Mouse (Mus musculus): ENCODE data around the gene Epas1. TPM values are rescaled to one million over a fixed set of nuclear protein-coding genes. Genes with fewer than 3 reads are reported as not detected.

The Epas1 gene
- polyA plus RNA-seq (2016; fragmentation: Nextera tagmentation; extraction: Ambion mirVana) = 2.8 and 3.3 TPM in 2 replicates

DNA sequence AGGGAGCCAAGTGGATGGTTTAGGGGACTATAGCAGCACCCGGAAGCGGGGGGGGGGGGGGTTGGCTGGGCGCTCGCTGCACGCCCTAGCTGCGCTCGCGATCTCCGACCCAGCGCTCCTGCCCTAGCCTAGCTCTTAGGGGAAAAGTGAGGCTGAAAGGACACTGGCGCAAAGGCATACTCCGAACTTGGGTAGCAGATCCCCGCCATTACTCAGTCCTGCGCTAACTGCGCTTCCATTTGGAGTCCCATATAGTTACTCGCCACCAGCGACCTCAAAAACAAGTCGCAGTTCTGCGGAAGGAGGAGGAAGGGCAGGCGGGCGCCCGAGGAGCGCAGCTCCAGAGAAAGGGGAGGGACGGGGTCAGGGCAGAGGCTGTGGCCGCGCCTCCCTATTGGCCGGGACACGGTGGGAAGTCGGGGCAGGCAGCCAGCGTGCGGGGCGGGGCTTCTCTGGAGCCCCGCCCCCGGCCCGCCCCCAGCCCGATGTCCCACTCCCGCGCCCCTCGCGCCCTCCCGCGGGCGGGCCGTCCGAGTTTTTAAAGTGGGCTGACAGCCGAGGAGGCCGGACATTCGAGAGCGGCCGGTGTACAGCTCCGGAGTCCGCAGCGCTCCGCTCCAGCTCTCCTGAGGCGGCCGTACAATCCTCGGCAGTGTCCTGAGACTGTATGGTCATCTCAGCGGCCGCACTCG, at the start of gene Epas1:
Gene Epas1 (plus strand): TSS at position 571 of the 692 bp plus-strand sequence.
- Histone ChIP-seq H3K27me3 (peaks cover 82% of the 10 kb centered on the region), H3K27ac (no peak within 1 kb of the TSS)
- peak; percentile 96 for ATAC-seq (ENCODE audit: low FRiP score)

DNA sequence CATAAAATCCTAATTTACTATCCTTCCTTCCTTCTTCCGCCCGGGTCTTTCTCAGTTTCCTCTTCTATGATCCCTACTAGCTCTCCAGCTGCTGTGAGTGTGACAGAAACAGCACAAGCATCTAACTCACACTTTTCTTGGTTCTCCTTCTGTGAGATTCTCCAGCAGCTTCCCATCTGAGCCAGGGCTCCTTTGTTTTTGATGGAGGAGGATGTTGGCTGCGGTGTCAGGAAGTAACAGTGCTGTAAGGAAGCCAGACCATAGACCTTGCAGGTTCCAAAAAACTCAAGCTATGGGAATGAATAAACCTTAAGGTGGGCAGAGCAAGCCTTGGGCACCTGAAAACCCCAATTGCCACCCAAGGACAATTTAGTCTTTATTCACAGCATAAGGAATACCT, 48.3 kb upstream of the Epas1 start:
- no peak overlapping the region for H3K27ac ChIP-seq
- no peaks in the 10 kb centered on the region for H3K4me1 ChIP-seq
- H3K27me3 ChIP-seq = no peaks in the 10 kb centered on the region
- WGBS = 88% methylated on average over 3 of the region's 3 CpGs
- H3K36me3 ChIP-seq (replicated peaks) = no peaks in the 10 kb centered on the region
- H3K9ac ChIP-seq = no peak overlapping the region
- no peak overlapping the region for H3K4me2 ChIP-seq
- no peak for ATAC-seq (ENCODE audit: low FRiP score)
- H3K4me3 ChIP-seq (replicated peaks) = no peak overlapping the region
- no peaks in the 10 kb centered on the region for H3K9me3 ChIP-seq

More for the DNA sequence above, at the start of gene Epas1:
- 0% methylated on average over 47 of the region's 60 CpGs for WGBS
- peaks cover 27% of the 10 kb centered on the region for H3K4me1 ChIP-seq
- H3K4me2 ChIP-seq = peak within 1 kb of the TSS; percentile 91
- no peaks in the 10 kb centered on the region for H3K36me3 ChIP-seq (replicated peaks)
- H3K9ac ChIP-seq = peak within 1 kb of the TSS; percentile 50; the same call in 1 of the 2 replicates
- H3K9me3 ChIP-seq = no peaks in the 10 kb centered on the region
- peak within 1 kb of the TSS; percentile 52 for H3K4me3 ChIP-seq (replicated peaks)

DNA sequence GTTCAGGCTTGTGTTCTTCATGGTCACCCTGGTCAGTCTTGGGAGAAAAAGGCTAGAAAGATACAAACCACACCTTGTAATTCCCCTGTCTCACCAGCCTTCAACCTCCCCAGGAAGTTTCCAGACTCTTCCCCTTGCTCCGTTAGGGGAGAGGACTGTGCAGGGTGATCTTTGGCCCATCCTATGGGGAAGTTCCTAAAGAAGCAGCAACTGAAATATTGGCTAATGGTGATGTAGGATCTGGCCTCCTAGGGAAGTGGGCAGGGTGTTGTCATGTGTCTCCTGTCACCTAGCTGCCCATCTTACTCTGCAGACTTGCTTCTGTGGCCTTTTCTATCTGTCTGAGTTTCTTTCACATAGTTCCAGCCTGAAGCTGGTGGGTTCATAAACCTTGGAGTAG, 47.0 kb upstream of the Epas1 start:
- H3K27me3 ChIP-seq = no peaks in the 10 kb centered on the region
- no peak for ATAC-seq (ENCODE audit: low FRiP score)
- H3K36me3 ChIP-seq (replicated peaks) = no peaks in the 10 kb centered on the region
- H3K27ac ChIP-seq = no peak overlapping the region
- no peak overlapping the region for H3K4me3 ChIP-seq (replicated peaks)
- no peak overlapping the region for H3K9ac ChIP-seq
- H3K9me3 ChIP-seq = no peaks in the 10 kb centered on the region
- WGBS = 80% methylated on average over 1 of the region's 1 CpGs
- H3K4me1 ChIP-seq = no peaks in the 10 kb centered on the region
- H3K4me2 ChIP-seq = no peak overlapping the region

DNA sequence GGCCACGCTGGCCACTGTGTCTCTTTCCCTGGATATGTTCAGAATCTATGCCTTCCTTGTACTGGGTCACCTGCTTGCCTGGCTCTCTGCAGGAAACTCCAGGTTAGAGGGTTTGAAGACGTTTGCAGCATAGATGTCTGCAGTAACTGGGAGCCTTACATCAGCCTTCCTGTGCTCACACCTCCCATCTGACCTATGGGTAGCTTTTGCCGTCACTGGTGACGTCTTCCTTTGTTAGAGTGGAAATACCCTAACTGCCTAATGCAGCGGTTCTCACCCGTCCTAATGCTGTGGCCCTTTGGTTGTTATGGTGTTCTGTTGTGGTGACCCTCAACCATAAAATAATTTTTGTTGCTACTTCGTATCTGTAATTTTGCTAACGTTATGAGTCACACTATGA, 43.7 kb upstream of the Epas1 start:
- Histone ChIP-seq H3K36me3 (replicated peaks) (no peaks in the 10 kb centered on the region), H3K4me2 (no peak overlapping the region), H3K27ac (no peak overlapping the region), H3K9ac (no peak overlapping the region), H3K9me3 (no peaks in the 10 kb centered on the region), H3K4me1 (no peaks in the 10 kb centered on the region), H3K27me3 (no peaks in the 10 kb centered on the region), H3K4me3 (replicated peaks) (no peak overlapping the region)
- ATAC-seq (ENCODE audit: low FRiP score) = no peak
- WGBS = 84% methylated on average over 8 of the region's 8 CpGs

DNA sequence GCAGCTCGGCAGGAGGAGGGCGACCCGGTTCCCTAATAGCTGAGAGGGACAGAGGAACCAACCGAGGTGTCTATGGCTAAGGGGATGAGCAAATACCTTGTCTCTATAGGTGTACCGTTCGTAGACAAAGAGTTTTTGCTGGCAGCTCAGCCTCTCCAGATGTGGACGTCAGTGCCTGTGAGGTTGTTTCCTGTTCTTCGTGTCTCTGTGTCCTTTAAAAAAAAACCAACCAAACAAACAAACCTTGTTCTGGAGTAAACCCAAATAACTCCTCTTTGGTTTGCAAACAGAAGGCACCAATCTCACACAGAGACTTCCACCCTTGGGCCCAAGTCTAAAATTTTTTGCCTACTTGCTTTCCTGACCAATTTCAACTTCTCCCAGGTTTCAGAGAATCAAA, 43.1 kb upstream of the Epas1 start:
- H3K27me3 ChIP-seq = no peaks in the 10 kb centered on the region
- no peak overlapping the region for H3K4me2 ChIP-seq
- no peaks in the 10 kb centered on the region for H3K9me3 ChIP-seq
- 88% methylated on average over 8 of the region's 8 CpGs for WGBS
- no peak overlapping the region for H3K27ac ChIP-seq
- ATAC-seq (ENCODE audit: low FRiP score) = no peak
- no peaks in the 10 kb centered on the region for H3K36me3 ChIP-seq (replicated peaks)
- H3K4me1 ChIP-seq = no peaks in the 10 kb centered on the region
- H3K4me3 ChIP-seq (replicated peaks) = no peak overlapping the region
- no peak overlapping the region for H3K9ac ChIP-seq

DNA sequence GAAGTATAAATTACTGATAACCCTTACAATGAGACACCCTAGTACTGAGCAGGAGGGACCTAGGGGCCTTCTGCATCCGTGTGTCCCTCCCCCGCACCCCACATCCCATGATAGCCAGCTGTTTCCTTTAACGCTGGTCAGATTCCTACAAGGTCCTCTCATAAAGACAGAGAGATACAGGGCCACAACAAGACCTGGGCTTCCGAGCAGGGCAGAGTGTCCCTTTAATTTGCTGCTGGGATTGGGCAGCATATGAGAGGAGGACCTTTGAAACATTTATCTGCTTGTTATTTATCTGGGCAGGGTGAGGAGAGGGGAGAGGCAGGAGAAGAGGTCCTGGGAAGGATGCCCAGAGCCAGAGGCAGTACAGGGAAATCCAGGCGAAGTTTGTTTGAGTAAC, 41.6 kb upstream of the Epas1 start:
- 86% methylated on average over 5 of the region's 5 CpGs for WGBS
- H3K9ac ChIP-seq = no peak overlapping the region
- no peak for ATAC-seq (ENCODE audit: low FRiP score)
- H3K4me3 ChIP-seq (replicated peaks) = no peak overlapping the region
- no peaks in the 10 kb centered on the region for H3K4me1 ChIP-seq
- H3K4me2 ChIP-seq = no peak overlapping the region
- no peaks in the 10 kb centered on the region for H3K27me3 ChIP-seq
- H3K27ac ChIP-seq = no peak overlapping the region
- H3K36me3 ChIP-seq (replicated peaks) = no peaks in the 10 kb centered on the region
- H3K9me3 ChIP-seq = no peaks in the 10 kb centered on the region

DNA sequence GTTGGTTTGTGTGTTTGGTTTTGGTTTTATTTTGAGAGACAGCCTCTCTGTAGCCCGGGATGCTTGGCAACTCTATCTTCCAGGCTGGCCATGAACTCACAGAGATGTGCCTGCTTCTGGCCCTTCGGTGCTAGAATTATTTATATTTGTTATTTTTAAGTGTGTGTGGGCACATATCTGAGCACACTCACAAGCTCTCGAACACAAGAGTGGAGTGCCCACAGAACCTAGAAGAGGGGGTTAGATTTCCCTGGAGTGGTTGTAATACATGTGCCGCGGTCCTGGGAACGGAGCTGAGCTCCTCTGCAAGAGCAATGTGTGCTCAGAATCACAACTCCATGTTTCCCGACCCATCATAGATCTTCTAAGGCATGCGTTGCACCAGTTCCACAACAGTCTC, 40.9 kb upstream of the Epas1 start:
- Histone ChIP-seq H3K4me1 (no peaks in the 10 kb centered on the region), H3K27ac (no peak overlapping the region), H3K9me3 (no peaks in the 10 kb centered on the region), H3K9ac (no peak overlapping the region), H3K4me3 (replicated peaks) (no peak overlapping the region), H3K27me3 (no peaks in the 10 kb centered on the region), H3K36me3 (replicated peaks) (no peaks in the 10 kb centered on the region), H3K4me2 (no peak overlapping the region)
- WGBS = 92% methylated on average over 8 of the region's 8 CpGs
- no peak for ATAC-seq (ENCODE audit: low FRiP score)

DNA sequence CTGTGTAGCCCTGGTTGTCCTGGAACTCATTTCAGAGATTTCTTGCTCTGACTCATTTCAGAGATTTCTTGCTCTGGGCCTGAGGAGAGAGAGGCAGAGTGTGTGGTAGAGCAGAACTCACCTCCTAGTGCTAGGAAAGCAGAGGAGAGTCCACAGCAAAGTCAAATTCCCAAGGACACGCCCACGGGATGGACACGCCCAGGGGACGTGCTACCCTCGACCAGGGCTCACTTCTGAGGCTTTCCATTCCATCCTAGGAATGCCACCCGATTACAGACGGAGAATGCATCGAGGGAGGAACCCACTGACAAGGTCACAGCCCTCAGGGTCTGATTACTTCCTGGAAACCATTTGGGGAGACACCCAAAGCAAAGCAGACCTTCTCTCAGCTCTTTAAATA, 39.9 kb upstream of the Epas1 start:
- Histone ChIP-seq H3K36me3 (replicated peaks) (no peaks in the 10 kb centered on the region), H3K27me3 (no peaks in the 10 kb centered on the region), H3K4me2 (no peak overlapping the region), H3K4me3 (replicated peaks) (no peak overlapping the region), H3K9me3 (no peaks in the 10 kb centered on the region), H3K27ac (no peak overlapping the region), H3K9ac (no peak overlapping the region), H3K4me1 (no peaks in the 10 kb centered on the region)
- WGBS = 35% methylated on average over 8 of the region's 8 CpGs
- no peak for ATAC-seq (ENCODE audit: low FRiP score)

DNA sequence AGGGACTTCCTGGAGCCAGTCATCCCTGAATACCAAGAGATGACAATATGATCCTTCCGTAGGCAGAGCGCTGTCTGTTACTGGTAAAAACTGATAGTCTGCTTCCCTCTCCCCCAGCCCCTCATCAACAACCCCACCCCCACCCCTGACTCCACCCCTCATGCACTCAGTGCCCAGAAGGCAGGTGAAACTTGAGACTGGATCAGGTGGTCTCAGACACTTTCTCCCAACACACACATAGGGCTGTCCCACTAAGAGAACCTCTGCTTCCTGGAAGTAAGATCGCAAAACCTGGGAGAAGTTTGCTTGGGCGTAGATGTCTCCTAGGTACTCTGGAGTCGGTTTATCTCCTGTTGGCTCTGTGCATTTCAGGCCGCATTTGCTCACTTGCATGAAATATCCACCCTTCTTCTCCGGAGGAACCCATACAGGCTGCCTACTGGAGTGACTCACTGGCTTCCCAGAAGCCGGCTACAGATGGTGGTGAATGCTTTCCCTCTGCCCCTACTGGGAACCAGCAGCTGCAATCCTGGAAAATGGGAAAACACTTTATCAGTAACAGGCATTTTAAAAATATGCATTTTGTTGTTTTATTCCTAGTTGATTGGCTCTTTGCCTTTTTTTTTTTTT, 28.6 kb upstream of the Epas1 start:
- no peak for ATAC-seq (ENCODE audit: low FRiP score)
- no peak overlapping the region for H3K9ac ChIP-seq
- no peak overlapping the region for H3K4me3 ChIP-seq (replicated peaks)
- H3K27me3 ChIP-seq = no peaks in the 10 kb centered on the region
- 70% methylated on average over 8 of the region's 8 CpGs for WGBS
- H3K9me3 ChIP-seq = no peaks in the 10 kb centered on the region
- no peaks in the 10 kb centered on the region for H3K36me3 ChIP-seq (replicated peaks)
- H3K27ac ChIP-seq = no peak overlapping the region
- H3K4me2 ChIP-seq = no peak overlapping the region
- no peaks in the 10 kb centered on the region for H3K4me1 ChIP-seq

DNA sequence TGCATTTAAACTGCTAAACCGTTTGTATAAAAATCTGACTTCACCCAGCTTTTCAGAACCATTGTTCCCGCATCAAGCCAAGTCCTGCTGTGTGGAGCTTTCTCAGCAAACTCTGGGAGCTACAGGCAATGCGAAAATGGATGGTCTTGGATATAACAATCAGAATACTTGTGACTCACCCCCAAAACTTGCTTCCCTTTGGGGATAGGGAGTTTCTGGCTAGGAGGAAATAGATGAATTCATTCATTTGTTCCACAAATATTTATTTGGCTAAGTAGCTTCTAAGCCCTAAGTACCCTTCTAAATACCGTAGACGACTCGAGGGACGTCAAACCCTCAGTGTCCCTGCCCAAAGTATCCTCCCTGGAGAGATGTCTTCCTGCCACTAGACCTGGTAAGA, 27.0 kb upstream of the Epas1 start:
- Histone ChIP-seq H3K36me3 (replicated peaks) (no peaks in the 10 kb centered on the region), H3K9ac (no peak overlapping the region), H3K4me3 (replicated peaks) (no peak overlapping the region), H3K27ac (no peak overlapping the region), H3K4me2 (no peak overlapping the region), H3K4me1 (no peaks in the 10 kb centered on the region), H3K27me3 (no peaks in the 10 kb centered on the region), H3K9me3 (no peaks in the 10 kb centered on the region)
- ATAC-seq (ENCODE audit: low FRiP score) = no peak
- WGBS = 79% methylated on average over 7 of the region's 7 CpGs

DNA sequence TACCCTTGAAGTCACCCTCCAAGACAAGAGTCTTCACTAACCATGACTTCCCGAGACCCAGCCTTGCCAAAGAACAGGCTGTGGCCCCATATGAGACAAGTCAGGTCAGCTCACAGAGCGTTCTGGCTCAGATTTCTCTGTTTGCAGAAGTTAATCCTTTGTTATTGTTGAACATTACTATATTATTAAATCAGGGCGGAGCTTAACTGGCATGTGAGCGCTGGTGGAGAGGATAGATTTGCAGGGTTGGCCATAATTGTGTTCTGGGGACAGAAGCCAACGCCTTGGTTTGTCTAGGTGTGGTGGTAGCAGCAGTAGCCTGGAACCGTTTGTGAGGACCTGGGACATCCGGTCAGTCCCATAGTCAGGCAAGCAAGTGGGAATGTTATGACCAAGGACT, 26.5 kb upstream of the Epas1 start:
- no peaks in the 10 kb centered on the region for H3K9me3 ChIP-seq
- no peak overlapping the region for H3K9ac ChIP-seq
- WGBS = 83% methylated on average over 7 of the region's 7 CpGs
- no peak for ATAC-seq (ENCODE audit: low FRiP score)
- H3K36me3 ChIP-seq (replicated peaks) = no peaks in the 10 kb centered on the region
- H3K4me2 ChIP-seq = no peak overlapping the region
- H3K27me3 ChIP-seq = no peaks in the 10 kb centered on the region
- H3K4me3 ChIP-seq (replicated peaks) = no peak overlapping the region
- H3K4me1 ChIP-seq = peaks cover 2% of the 10 kb centered on the region; the same call in 1 of the 2 replicates
- no peak overlapping the region for H3K27ac ChIP-seq

DNA sequence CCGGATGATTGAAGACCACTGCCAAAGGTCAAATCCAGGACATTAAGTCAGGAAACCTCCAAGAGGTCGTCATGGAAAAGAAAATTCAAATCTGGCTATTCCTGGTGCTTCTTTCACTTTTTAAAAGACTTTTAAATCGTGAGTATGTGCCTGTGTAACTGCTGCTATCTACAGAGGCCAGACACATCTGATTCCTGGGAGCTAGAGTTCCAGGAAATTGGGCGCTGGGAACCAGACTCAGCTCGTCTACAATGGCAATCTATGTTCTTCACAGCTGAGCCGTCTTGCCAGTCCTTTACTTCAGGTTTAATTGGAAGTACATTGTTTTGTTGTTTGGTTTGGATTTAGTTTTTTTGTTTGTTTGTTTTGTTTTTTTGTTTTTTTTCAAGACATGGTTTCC, 22.2 kb upstream of the Epas1 start:
- Histone ChIP-seq H3K4me2 (no peak overlapping the region), H3K27ac (no peak overlapping the region), H3K27me3 (no peaks in the 10 kb centered on the region), H3K4me1 (peaks cover 6% of the 10 kb centered on the region; the same call in 1 of the 2 replicates), H3K36me3 (replicated peaks) (no peaks in the 10 kb centered on the region), H3K9ac (no peak overlapping the region), H3K4me3 (replicated peaks) (no peak overlapping the region), H3K9me3 (no peaks in the 10 kb centered on the region)
- ATAC-seq (ENCODE audit: low FRiP score) = no peak
- 85% methylated on average over 6 of the region's 6 CpGs for WGBS

DNA sequence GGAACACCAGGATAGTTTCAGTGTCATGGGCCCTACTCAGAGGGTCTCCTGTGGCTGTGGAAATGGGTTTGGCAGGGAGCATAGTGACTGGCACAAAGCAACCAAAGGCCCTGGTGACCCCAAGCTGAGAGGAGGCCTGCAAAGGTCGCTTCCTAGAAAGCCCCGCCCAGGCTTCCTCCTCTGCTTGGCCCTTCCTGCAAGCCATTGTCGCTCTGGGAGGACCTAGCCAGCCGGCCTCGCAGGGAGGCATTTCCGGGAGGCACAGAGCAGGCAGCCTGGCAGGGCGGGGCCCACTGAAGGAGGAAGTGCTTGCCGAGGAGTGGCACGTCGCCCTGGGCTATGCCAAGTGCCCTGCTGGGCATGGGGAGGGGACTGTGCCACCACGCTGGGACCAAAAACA, 21.5 kb upstream of the Epas1 start:
- 0 out of 2 replicates have a peak, but pooled peaks have one; percentile 41 for ATAC-seq (ENCODE audit: low FRiP score)
- Histone ChIP-seq H3K9me3 (no peaks in the 10 kb centered on the region), H3K27ac (0 out of 2 replicates have a peak overlapping the region, but pooled peaks have one; percentile 1), H3K9ac (no peak overlapping the region), H3K27me3 (no peaks in the 10 kb centered on the region), H3K4me1 (peaks cover 6% of the 10 kb centered on the region; the same call in 1 of the 2 replicates), H3K4me2 (peak overlapping the region; percentile 23; the same call in 1 of the 2 replicates), H3K36me3 (replicated peaks) (no peaks in the 10 kb centered on the region), H3K4me3 (replicated peaks) (no peak overlapping the region)
- 9% methylated on average over 11 of the region's 11 CpGs for WGBS
